Mouse (Mus musculus): Measurements from ENCODE around the gene Nck2.

The Nck2 gene

DNA sequence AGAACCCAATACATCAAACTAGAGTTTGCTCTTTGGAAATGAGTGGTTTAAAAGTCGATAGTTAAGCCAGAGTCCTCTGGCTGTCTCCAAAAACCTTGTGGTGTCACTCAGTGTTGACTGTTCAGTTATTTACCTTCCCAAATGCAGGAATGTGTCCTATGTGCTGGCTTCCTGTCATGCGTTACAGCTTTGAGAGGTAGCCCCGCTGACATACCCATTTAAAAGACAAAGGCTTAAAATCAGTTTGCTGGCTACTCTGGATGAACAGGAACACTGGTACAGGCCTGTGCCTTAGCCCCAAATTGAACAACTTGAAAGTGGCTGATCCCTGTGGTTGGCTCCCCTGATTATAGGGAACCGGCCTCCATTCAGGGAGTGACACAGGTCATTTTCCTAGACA, 126.7 kb downstream of the Nck2 start:
- no peak for DNase-seq (ENCODE audit: low read depth, low spot score)

DNA sequence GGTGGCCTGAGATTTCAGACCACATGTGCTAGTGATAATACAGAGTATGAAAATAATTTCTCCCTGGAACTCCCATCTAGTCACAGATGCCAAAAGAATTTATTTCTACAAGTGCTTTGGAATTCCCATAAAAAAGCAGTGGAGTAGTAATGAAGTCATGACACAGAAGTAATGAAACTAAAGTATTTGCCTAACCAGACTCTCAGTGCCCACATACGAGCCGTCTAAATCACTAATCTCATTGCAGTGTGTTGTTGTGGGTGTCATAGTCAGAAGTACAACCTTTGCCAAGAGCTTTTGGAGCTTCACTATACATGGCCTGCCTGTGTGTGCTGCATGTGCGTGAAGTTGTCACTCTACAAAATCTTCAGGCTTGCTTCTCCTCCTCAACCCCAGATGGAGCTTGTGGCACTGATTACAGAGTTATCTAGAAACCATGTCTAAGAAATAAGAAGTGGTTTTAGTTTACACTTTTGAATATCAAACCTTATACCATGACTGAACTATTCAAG, 130.5 kb downstream of the Nck2 start:
- no peak for DNase-seq (ENCODE audit: low read depth, low spot score)

DNA sequence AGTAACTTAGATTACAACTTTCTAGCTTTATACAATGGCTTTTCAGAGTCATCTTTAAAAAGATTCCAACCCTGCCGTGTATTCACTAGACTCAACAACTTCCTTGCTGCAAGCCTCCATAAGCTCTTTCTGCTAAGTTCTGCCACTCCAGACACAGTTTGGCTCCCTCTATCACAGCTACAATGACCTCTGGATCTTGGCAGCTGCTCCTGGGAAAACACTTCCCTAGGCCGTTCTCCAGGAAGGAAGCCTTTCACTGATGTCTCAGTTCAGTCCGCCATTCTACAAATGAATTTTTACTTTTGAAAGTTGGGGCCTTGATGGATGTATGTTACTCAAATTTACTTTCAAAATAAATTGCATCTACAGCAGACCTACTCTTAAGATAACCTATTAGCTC, 133.0 kb downstream of the Nck2 start:
- no peak for DNase-seq (ENCODE audit: low read depth, low spot score)

DNA sequence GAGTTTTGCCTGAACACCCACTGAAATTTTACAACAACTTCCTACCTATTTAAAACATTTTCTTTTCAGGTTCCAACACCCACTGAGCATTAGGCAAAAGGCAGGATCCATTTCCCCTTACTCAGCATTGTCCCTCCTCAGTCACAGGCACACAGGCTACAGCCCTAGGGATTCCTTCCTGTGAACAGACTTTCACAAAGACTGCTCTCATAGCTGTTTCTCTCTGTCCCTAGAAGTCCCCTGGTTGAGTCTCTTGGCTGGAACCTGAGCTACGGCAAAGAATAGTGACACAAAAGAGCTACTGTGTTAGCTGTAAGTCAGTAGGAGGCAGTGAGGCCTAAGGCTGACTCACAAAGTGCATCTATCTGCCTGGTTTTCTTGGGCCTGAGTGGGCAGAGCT, 139.2 kb downstream of the Nck2 start:
- no peak for DNase-seq (ENCODE audit: low read depth, low spot score)

DNA sequence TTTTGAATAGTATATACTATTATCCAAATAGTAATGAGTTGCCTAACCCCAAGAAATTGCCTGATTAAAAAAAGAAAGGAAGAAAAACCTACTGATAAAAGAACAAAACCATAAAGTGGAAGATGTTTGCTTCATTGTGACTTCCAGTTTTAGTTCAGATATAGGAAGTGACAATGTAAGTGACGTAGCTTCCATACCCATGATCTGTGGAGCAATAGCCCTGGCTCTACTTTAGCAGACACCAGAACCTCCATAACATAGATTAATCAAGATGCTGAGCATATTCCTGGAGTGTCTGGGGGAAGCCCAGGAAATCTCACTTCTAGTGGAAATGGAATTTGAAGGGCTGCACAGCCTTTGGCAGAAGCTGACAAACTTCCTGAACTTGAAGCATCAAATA, 144.6 kb downstream of the Nck2 start:
- no peak for DNase-seq (ENCODE audit: low read depth, low spot score)

DNA sequence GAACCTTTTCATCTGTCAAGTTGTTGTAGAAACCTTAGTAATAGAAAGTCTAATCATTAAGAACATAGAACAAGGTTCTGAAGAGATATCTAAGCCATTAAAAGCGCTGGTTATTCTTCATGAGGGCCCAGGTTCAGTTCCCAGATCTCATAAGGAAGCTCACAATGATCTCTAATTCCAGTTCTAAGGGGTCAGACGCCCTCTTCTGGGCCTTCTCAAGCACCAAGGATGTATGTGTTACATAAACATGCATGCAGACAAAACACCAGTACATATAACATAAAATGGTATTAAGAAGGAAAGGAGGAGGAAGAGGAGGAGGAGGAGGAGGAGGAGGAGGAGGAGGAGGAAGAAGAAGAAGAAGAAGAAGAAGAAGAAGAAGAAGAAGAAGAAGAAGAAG, 145.5 kb downstream of the Nck2 start:
- DNase-seq (ENCODE audit: low read depth, low spot score): no peak

DNA sequence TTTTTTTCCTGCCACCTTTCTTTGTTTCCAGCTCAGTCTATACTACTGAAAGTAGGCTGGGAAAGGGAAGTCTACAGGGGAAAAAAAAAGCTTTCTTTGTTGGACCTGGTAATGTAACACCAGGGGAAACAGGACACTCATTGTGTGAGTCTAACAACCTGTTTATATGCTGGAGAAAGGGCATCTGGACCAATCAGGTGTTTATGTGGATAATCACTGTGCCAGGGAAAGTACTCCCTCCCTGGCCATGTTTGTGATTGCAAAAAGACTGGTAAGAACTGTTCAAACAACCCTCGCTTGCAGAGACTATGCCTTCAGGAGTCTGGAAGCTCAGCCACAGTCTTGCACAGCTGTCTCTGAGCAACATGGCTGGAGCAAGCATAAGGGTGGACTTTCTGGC, 146.3 kb downstream of the Nck2 start:
- no peak for DNase-seq (ENCODE audit: low read depth, low spot score)

DNA sequence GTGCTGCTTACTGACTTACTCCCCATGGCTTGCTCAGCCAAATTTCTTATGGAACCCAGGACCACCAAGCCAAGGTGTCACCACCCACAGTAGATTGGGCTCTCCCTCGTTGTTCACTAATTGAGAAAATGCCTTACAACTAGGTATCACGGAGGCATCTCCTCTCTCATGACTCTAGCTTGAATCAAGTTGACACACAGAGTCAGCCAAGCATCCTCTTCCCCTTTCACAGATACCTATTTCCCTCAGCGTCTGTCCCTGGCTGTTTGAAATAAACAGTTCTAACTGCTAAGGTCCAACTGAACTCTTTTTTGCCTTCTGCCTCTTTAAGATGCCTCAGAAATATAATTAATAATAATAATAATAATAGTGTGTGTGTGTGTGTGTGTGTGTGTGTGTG, 148.7 kb downstream of the Nck2 start:
- DNase-seq (ENCODE audit: low read depth, low spot score): no peak

DNA sequence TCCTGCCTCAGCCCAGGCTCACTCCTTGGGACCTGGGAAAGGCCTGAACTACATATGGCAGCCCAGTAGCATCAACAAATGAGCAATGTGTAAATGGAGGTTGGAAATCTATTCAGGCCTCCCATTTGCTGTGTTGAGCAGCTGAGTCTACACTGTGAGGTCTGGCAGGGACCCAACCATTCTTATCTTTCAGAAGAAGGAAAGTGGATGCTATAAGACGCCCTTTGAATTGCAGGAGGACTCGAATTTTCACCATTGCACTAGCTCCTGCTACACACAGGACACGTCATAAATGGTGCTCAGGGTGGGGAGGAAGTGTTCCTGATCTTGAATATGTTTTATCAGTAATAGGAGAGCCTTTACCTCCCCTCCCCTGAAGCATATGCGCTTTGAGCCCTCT, 150.4 kb downstream of the Nck2 start:
- DNase-seq (ENCODE audit: low read depth, low spot score): no peak

DNA sequence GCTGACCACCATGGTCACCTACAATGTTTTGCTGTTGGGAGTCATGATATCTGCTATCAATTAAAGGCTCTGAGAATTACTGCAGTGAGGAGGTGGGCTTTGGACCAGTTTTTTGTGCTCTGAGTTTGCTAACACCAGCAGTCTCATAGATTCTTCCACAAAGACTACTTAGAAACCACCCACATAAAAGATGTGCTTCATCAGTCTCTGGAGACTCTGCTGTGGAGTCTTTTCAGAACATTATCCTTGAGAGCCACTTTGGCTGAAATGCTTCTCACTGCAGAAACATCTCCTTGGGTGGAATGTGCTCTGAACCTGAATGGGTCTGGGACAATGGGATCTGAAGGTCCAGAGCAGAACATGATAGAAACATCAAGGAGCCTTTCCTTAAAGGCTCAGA, 153.4 kb downstream of the Nck2 start:
- DNase-seq (ENCODE audit: low read depth, low spot score): no peak

DNA sequence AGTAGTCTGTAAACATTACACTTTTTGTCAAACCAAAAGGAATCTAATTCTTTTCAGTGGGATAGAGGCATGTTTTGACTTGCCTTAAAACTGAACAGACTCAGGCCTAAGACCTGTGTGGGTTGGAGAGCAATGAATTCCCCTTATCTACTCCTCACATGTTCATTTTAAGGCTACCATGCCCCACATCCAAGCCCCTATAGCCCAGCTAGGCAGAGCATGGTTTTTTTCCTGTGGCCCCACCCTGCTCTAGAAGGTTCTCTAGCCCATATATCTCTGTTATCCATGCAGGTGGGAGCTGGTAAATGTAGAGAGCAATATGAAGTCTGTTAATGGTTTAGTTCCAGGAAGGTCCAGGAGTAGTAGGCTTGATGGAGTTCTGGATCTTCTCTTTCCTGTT, 155.1 kb downstream of the Nck2 start:
- no peak for DNase-seq (ENCODE audit: low read depth, low spot score)

DNA sequence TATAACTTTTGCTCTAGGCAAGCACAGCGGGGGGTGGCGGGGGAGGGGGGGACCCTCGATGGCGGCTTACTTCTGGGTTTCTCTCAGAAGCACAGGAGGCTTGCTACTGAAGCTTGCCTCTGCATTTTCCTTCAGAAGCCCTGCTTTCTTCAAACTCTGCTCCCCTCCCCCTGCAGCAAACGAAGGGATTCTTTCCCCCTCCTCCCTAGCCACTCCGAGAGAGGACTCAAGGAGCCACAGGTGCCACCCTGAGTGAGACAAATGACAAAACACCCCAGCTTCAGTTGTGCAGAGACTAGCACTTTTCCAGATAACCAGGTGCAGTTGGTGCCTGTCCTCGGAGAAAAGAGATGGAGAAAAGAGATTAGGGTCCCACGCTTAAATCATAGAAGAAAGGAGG, 156.7 kb downstream of the Nck2 start:
- no peak for DNase-seq (ENCODE audit: low read depth, low spot score)

DNA sequence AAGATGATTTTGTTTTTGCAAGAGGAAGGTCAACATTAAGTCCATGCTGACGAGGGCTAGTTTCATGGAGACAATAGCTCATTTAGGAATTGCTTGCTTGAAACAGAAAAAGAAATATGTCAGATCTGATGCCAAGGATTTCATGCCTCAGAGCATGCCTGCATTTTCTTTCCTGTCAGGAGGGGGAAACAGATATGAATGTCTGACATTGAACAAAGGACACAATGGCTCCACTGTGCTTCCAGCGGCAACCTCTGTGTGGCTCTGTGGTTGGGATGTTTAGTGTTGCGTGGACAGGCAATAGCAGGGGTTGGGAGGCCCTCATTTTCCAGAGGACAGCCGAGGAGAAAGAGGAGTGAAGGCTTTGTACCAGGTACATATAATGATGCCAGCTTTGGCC, 171.6 kb downstream of the Nck2 start:
- DNase-seq (ENCODE audit: low read depth, low spot score): no peak
